ENCODE assay signal across 8 mouse cellular contexts in genomic region chr10:81328386-81328785, GRCm38 (mm10). TPM values are rescaled to one million over a fixed set of nuclear protein-coding genes. Genes with fewer than 3 reads are reported as not detected.
DNase-seq lines count a peak whose midpoint lies in the region; ATAC-seq and TF ChIP-seq lines count a peak whose summit lies in the region.

Tbxa2r (plus strand) TSS chr10:81328731.

- no peak for TF ChIP-seq POLR2A in testis, adult 2 months (IDR thresholded peaks at IDR 0.05; ENCODE audit: control insufficient read depth, low read depth, low read length)

- WGBS in lung, embryonic 14.5 days: 6% methylated on average over 10 of the region's 10 CpGs

- peak; percentile 58 to 63 for DNase-seq in spleen, adult 18-20 months
- no peak for DNase-seq in spleen, adult 12 weeks (ENCODE audit: low spot score)
- DNase-seq in heart, adult 9 months (ENCODE audit: low spot score in 2 of 2): peak; percentile 73 to 78
- peak; percentile 56 for DNase-seq in kidney, adult 18-20 months
- DNase-seq in lung, embryonic 14.5 days: peak; percentile 74
- no peak for DNase-seq in cerebellum, adult 9-10 months

- peaks cover 11% of the 10 kb centered on the region for H3K27me3 ChIP-seq in lung, embryonic 14.5 days (ENCODE audit: insufficient read depth, low read length)
- H3K27me3 ChIP-seq in testis, adult 2 months (ENCODE audit: control insufficient read depth, insufficient read depth, low read length): no peaks in the 10 kb centered on the region

- H3K4me3 ChIP-seq in lung, embryonic 14.5 days (ENCODE audit: low read depth, low read length): peak within 1 kb of the TSS; percentile 19
- H3K4me3 ChIP-seq in testis, adult 2 months (ENCODE audit: control insufficient read depth, low read depth, low read length): no peak within 1 kb of the TSS

- H3K9ac ChIP-seq in lung, embryonic 14.5 days: peak within 1 kb of the TSS; percentile 13; the same call in 1 of the 2 replicates

- peak within 1 kb of the TSS; percentile 95 for H3K27ac ChIP-seq in lung, embryonic 14.5 days (ENCODE audit: low read depth)
- H3K27ac ChIP-seq in testis, adult 2 months (ENCODE audit: control insufficient read depth, insufficient read depth, low read depth, low read length): peak within 1 kb of the TSS; percentile 27; the same call in 1 of the 2 replicates

- peaks cover 28% of the 10 kb centered on the region for H3K4me1 ChIP-seq in lung, embryonic 14.5 days (ENCODE audit: insufficient read depth)
- H3K4me1 ChIP-seq in testis, adult 2 months (ENCODE audit: control insufficient read depth, insufficient read depth, low read length): peaks cover 7% of the 10 kb centered on the region

- H3K36me3 ChIP-seq in lung, embryonic 14.5 days (ENCODE audit: insufficient read depth): peaks cover 37% of the 10 kb centered on the region
- H3K36me3 ChIP-seq in testis, adult 2 months (ENCODE audit: control insufficient read depth, insufficient read depth, low read length): no peaks in the 10 kb centered on the region; the same call in 1 of the 2 replicates

- H3K4me2 ChIP-seq in lung, embryonic 14.5 days: peak within 1 kb of the TSS; percentile 51

- peak; percentile 52 for ATAC-seq in lung, embryonic 14.5 days (ENCODE audit: insufficient read depth)
- no peak for ATAC-seq in frontal cortex, adult (ENCODE audit: low TSS enrichment)

- 0 out of 2 replicates have a peak, but pooled peaks have one; percentile 25 for TF ChIP-seq CTCF in lung, embryonic 14.5 days (IDR thresholded peaks at IDR 0.05; ENCODE audit: low read depth)
- no peak for TF ChIP-seq CTCF in testis, adult 2 months (IDR thresholded peaks at IDR 0.05; ENCODE audit: control insufficient read depth, insufficient read depth, insufficient replicate concordance, low read depth, low read length)

- no peaks in the 10 kb centered on the region for H3K9me3 ChIP-seq in lung, embryonic 14.5 days (ENCODE audit: low read depth, low read length)

RNA-seq across cellular contexts. Expression of gene Tbxa2r, which starts in this region (rescaled TPM):
- 13.6 and 15.0 TPM in 2 replicates for polyA plus RNA-seq in lung, embryonic 14.5 days (2014; fragmentation: Nextera tagmentation; extraction: Ambion mirVana)
- 0.47 and 0.91 TPM in 2 replicates for polyA plus RNA-seq in testis, adult 2 months (2012; rRNA removed)

Comparison
In these comparisons a context has a peak if more than half of its experiments do, and no peak if none do; other contexts are left out.
1. DNase-seq: peak in spleen, adult 18-20 months (2 of 2), heart, adult 9 months (2 of 2), kidney, adult 18-20 months (single experiment) and lung, embryonic 14.5 days (single experiment); none in spleen, adult 12 weeks (single experiment) and cerebellum, adult 9-10 months (single experiment).